Mouse (Mus musculus) limb, embryonic 10.5 days (tissue): ENCODE results near the gene Esyt2. TPM values are rescaled to one million over a fixed set of nuclear protein-coding genes. Genes with fewer than 3 reads are reported as not detected.

Experiments
- DNase-seq: peaks from one replicate; pipeline ENCODE4 v3.0.0-alpha.2; 2017; ENCODE audit warnings: low spot score
- H3K27ac ChIP-seq: fragments of 300-500 bp; sonication (generic); 2 replicates; pipeline ENCODE4 v1.5.1; 2016; ENCODE audit warnings: mild to moderate bottlenecking
- H3K27me3 ChIP-seq: fragments of 300-500 bp; sonication (generic); 2 replicates; pipeline ENCODE4 v1.6.1; 2016; ENCODE audit warnings: low read depth, mild to moderate bottlenecking; ENCODE audit not compliant: poor library complexity, severe bottlenecking
- H3K36me3 ChIP-seq: fragments of 300-500 bp; sonication (generic); 2 replicates; pipeline ENCODE4 v1.6.1; 2016; ENCODE audit warnings: mild to moderate bottlenecking, moderate library complexity
- H3K4me1 ChIP-seq: fragments of 300-500 bp; sonication (generic); 2 replicates; pipeline ENCODE4 v1.6.1; 2016
- H3K4me3 ChIP-seq: fragments of 300-500 bp; sonication (generic); 2 replicates; pipeline ENCODE4 v1.5.1; 2016; ENCODE audit warnings: mild to moderate bottlenecking, moderate library complexity
- H3K9me3 ChIP-seq: fragments of 300-500 bp; sonication (generic); replicated peaks from 2 replicates; pipeline ENCODE4 v1.6.1; 2016; ENCODE audit warnings: mild to moderate bottlenecking
- WGBS: fragments of 180-500 bp; shearing (Covaris S2); methylation state at CpG from one replicate; pipeline ENCODE4 v1.1.7; 2016; 5-methylcytosine and 5-hydroxymethylcytosine counted together
- polyA plus RNA-seq: library from polyadenylated mRNA; unstranded; fragments of >200 nt; fragmentation: Nextera tagmentation; extraction: Ambion mirVana; gene quantifications from 2 replicates; pipeline ENCODE4 v1.2.1, GENCODE M21; 2016

Esyt2 gene
- polyA plus RNA-seq, 1 experiment from 2014 or later, result 15.4 TPM

- peaks cover 17% of the 10 kb centered on the region; the same call in 1 of the 2 replicates for H3K36me3 ChIP-seq
- no peaks in the 10 kb centered on the region for H3K27me3 ChIP-seq
- DNase-seq, result no peak
- WGBS, result 75% methylated on average over 1 of the region's 1 CpGs
- no peaks in the 10 kb centered on the region for H3K9me3 ChIP-seq
- no peak overlapping the region for H3K27ac ChIP-seq
- H3K4me1 ChIP-seq, result no peaks in the 10 kb centered on the region
- H3K4me3 ChIP-seq, result no peak overlapping the region
These were observed 59.2 kb downstream of the Esyt2 start for GRCm38 (mm10) chr12:116340160-116340559.

GRCm38 (mm10) chr12:116348755-116349286 lies 67.8 kb downstream of the Esyt2 start:
- peaks cover 21% of the 10 kb centered on the region; the same call in 1 of the 2 replicates for H3K36me3 ChIP-seq

GRCm38 (mm10) chr12:116349376-116349775 lies 68.4 kb downstream of the Esyt2 start:
- no peak overlapping the region for H3K27ac ChIP-seq
- no peaks in the 10 kb centered on the region for H3K27me3 ChIP-seq
- no peak for DNase-seq
- H3K36me3 ChIP-seq, result peaks cover 20% of the 10 kb centered on the region; the same call in 1 of the 2 replicates
- H3K4me1 ChIP-seq, result no peaks in the 10 kb centered on the region
- no peak overlapping the region for H3K4me3 ChIP-seq
- 84% methylated on average over 2 of the region's 2 CpGs for WGBS
- no peaks in the 10 kb centered on the region for H3K9me3 ChIP-seq

More at GRCm38 (mm10) chr12:116348755-116349286, 67.8 kb downstream of the Esyt2 start:
- H3K4me3 ChIP-seq, result no peak overlapping the region
- DNase-seq, result no peak
- H3K4me1 ChIP-seq, result no peaks in the 10 kb centered on the region
- H3K27me3 ChIP-seq, result no peaks in the 10 kb centered on the region
- no peaks in the 10 kb centered on the region for H3K9me3 ChIP-seq
- no peak overlapping the region for H3K27ac ChIP-seq

GRCm38 (mm10) chr12:116351022-116351421 lies 70.0 kb downstream of the Esyt2 start:
- H3K4me1 ChIP-seq, result no peaks in the 10 kb centered on the region
- no peak overlapping the region for H3K27ac ChIP-seq
- no peak for DNase-seq
- no peaks in the 10 kb centered on the region for H3K27me3 ChIP-seq
- H3K9me3 ChIP-seq, result no peaks in the 10 kb centered on the region
- H3K4me3 ChIP-seq, result no peak overlapping the region
- peaks cover 20% of the 10 kb centered on the region; the same call in 1 of the 2 replicates for H3K36me3 ChIP-seq
- WGBS, result 90% methylated on average over 4 of the region's 4 CpGs

- Histone ChIP-seq H3K4me3 (no peak overlapping the region), H3K27me3 (no peaks in the 10 kb centered on the region), H3K4me1 (no peaks in the 10 kb centered on the region), H3K27ac (no peak overlapping the region), H3K9me3 (no peaks in the 10 kb centered on the region), H3K36me3 (peaks cover 24% of the 10 kb centered on the region)
- no peak for DNase-seq
- WGBS, result 77% methylated on average over 5 of the region's 5 CpGs
These were observed 71.4 kb downstream of the Esyt2 start for GRCm38 (mm10) chr12:116352404-116352803.

- H3K4me1 ChIP-seq, result no peaks in the 10 kb centered on the region
- DNase-seq, result no peak
- 89% methylated on average over 3 of the region's 3 CpGs for WGBS
- no peaks in the 10 kb centered on the region for H3K27me3 ChIP-seq
- H3K4me3 ChIP-seq, result no peak overlapping the region
- H3K27ac ChIP-seq, result no peak overlapping the region
- no peaks in the 10 kb centered on the region for H3K9me3 ChIP-seq
- peaks cover 30% of the 10 kb centered on the region for H3K36me3 ChIP-seq
These were observed 73.7 kb downstream of the Esyt2 start for GRCm38 (mm10) chr12:116354694-116355093.

- no peaks in the 10 kb centered on the region for H3K9me3 ChIP-seq
- H3K27ac ChIP-seq, result no peak overlapping the region
- peaks cover 46% of the 10 kb centered on the region for H3K36me3 ChIP-seq
- H3K27me3 ChIP-seq, result no peaks in the 10 kb centered on the region
- no peaks in the 10 kb centered on the region for H3K4me1 ChIP-seq
- no peak for DNase-seq
- H3K4me3 ChIP-seq, result no peak overlapping the region
These were observed 81.1 kb downstream of the Esyt2 start for GRCm38 (mm10) chr12:116362091-116362490.

- Histone ChIP-seq H3K27ac (no peak overlapping the region), H3K4me3 (no peak overlapping the region), H3K9me3 (no peaks in the 10 kb centered on the region), H3K36me3 (peaks cover 30% of the 10 kb centered on the region), H3K4me1 (no peaks in the 10 kb centered on the region), H3K27me3 (no peaks in the 10 kb centered on the region)
- WGBS, result 90% methylated on average over 3 of the region's 3 CpGs
- DNase-seq, result no peak
These were observed 85.9 kb downstream of the Esyt2 start for GRCm38 (mm10) chr12:116366900-116367299.

- peaks cover 30% of the 10 kb centered on the region for H3K36me3 ChIP-seq
- H3K27ac ChIP-seq, result no peak overlapping the region
- DNase-seq, result no peak
- no peaks in the 10 kb centered on the region for H3K4me1 ChIP-seq
- 90% methylated on average over 2 of the region's 2 CpGs for WGBS
- H3K4me3 ChIP-seq, result no peak overlapping the region
- no peaks in the 10 kb centered on the region for H3K9me3 ChIP-seq
- no peaks in the 10 kb centered on the region for H3K27me3 ChIP-seq
These were observed 86.3 kb downstream of the Esyt2 start for GRCm38 (mm10) chr12:116367346-116367745.

GRCm38 (mm10) chr12:116368857-116369256 lies 87.9 kb downstream of the Esyt2 start:
- Histone ChIP-seq H3K4me1 (no peaks in the 10 kb centered on the region), H3K4me3 (no peak overlapping the region), H3K36me3 (peaks cover 25% of the 10 kb centered on the region), H3K9me3 (no peaks in the 10 kb centered on the region), H3K27me3 (no peaks in the 10 kb centered on the region), H3K27ac (no peak overlapping the region)
- WGBS, result 84% methylated on average over 2 of the region's 2 CpGs
- DNase-seq, result no peak

- H3K9me3 ChIP-seq, result no peaks in the 10 kb centered on the region
- no peaks in the 10 kb centered on the region for H3K4me1 ChIP-seq
- no peak overlapping the region for H3K27ac ChIP-seq
- no peak for DNase-seq
- no peaks in the 10 kb centered on the region for H3K27me3 ChIP-seq
- 81% methylated on average over 2 of the region's 2 CpGs for WGBS
- H3K4me3 ChIP-seq, result no peak overlapping the region
- H3K36me3 ChIP-seq, result no peaks in the 10 kb centered on the region
These were observed 102.1 kb downstream of the Esyt2 start for GRCm38 (mm10) chr12:116383101-116383500.

GRCm38 (mm10) chr12:116383995-116384394 lies 103.0 kb downstream of the Esyt2 start:
- H3K4me1 ChIP-seq, result no peaks in the 10 kb centered on the region
- H3K27ac ChIP-seq, result no peak overlapping the region
- H3K36me3 ChIP-seq, result no peaks in the 10 kb centered on the region
- no peaks in the 10 kb centered on the region for H3K27me3 ChIP-seq
- no peak for DNase-seq
- H3K9me3 ChIP-seq, result no peaks in the 10 kb centered on the region
- no peak overlapping the region for H3K4me3 ChIP-seq

- Histone ChIP-seq H3K27me3 (no peaks in the 10 kb centered on the region), H3K36me3 (no peaks in the 10 kb centered on the region), H3K4me1 (no peaks in the 10 kb centered on the region), H3K27ac (no peak overlapping the region), H3K4me3 (no peak overlapping the region), H3K9me3 (no peaks in the 10 kb centered on the region)
- no peak for DNase-seq
- 100% methylated on average over 1 of the region's 1 CpGs for WGBS
These were observed 105.8 kb downstream of the Esyt2 start for GRCm38 (mm10) chr12:116386802-116387201.

GRCm38 (mm10) chr12:116389868-116390267 lies 108.9 kb downstream of the Esyt2 start:
- H3K9me3 ChIP-seq, result no peaks in the 10 kb centered on the region
- H3K4me3 ChIP-seq, result no peak overlapping the region
- no peaks in the 10 kb centered on the region for H3K4me1 ChIP-seq
- no peak overlapping the region for H3K27ac ChIP-seq
- H3K36me3 ChIP-seq, result no peaks in the 10 kb centered on the region
- no peak for DNase-seq
- 55% methylated on average over 1 of the region's 1 CpGs for WGBS
- no peaks in the 10 kb centered on the region for H3K27me3 ChIP-seq
